Mouse (Mus musculus) E14TG2a.4 (cell line): ENCODE data around the gene Scaf8.
A peak's percentile ranks its signal among the peaks of the same experiment; 100 is the strongest.
"Not testable (repeated sequence)": the region's sequence is repeated elsewhere in the genome, so short reads cannot be mapped to it uniquely, and the experiment has no call there.

Experiments
- H3K27me3 ChIP-seq: 2 replicates; pipeline ENCODE4 v1.6.1; 2014; ENCODE audit warnings: low read length, control low read depth; ENCODE audit not compliant: insufficient read depth
- H3K36me3 ChIP-seq: 2 replicates; pipeline ENCODE4 v1.6.1; 2014; ENCODE audit warnings: low read length, control low read depth; ENCODE audit not compliant: insufficient read depth
- H3K4me1 ChIP-seq: replicated peaks from 2 replicates; pipeline ENCODE4 v1.6.1; 2014; ENCODE audit warnings: low read depth, low read length, control low read depth
- H3K4me3 ChIP-seq: replicated peaks from 2 replicates; pipeline ENCODE4 v1.5.1; 2014; ENCODE audit warnings: mild to moderate bottlenecking, low read length
- H3K9me3 ChIP-seq: 2 replicates; pipeline ENCODE4 v1.6.1; 2014; ENCODE audit warnings: low read length, control low read depth
- CTCF ChIP-seq: conservative IDR thresholded peaks from 2 replicates; pipeline ENCODE4 v1.5.1; 2014; ENCODE audit warnings: low read length
- NANOG ChIP-seq: IDR thresholded peaks from 2 replicates; pipeline ENCODE4 v1.6.1; 2014; ENCODE audit warnings: borderline replicate concordance, low read length, mixed read lengths
- POU5F1 ChIP-seq: IDR thresholded peaks from 2 replicates; pipeline ENCODE4 v1.6.1; 2014; ENCODE audit warnings: low read length, borderline replicate concordance

Scaf8 gene

DNA sequence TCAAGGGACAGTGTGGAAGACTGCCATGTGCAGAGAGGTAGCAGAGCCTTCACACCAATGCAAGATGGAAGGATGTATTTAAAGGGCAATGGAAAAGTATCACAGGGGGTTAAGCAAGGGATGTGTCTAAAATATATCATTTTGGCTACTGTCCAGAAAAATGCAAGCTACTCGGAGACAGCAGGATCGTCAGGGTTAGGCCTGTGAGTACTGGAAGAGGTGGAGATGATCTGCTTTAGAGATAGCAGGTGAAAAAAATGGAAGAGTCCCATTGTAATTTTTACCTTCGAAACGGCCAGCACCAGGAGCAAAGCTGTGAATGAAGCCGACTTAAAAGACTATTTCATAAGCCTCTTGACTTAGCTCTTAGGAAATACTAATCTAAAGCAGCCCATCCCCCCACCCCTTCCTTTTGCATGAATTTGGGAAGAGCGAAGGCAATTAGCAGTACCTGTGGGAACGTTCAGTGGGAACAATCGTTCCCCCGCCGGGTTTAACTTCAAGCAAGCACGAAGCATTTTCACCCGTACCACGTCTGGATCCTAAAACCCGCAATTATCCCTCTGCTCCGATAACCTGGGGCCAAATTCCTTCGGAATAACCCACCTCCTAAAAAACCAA is 925 bp upstream of the Scaf8 start:
- no peaks in the 10 kb centered on the region for H3K9me3 ChIP-seq
- TF ChIP-seq POU5F1 (no peak), CTCF (no peak)
- H3K27me3 ChIP-seq, result no peaks in the 10 kb centered on the region
- H3K4me1 ChIP-seq, result peaks cover 34% of the 10 kb centered on the region
- peaks cover 18% of the 10 kb centered on the region for H3K36me3 ChIP-seq
- H3K4me3 ChIP-seq, result peak overlapping the region; percentile 92

DNA sequence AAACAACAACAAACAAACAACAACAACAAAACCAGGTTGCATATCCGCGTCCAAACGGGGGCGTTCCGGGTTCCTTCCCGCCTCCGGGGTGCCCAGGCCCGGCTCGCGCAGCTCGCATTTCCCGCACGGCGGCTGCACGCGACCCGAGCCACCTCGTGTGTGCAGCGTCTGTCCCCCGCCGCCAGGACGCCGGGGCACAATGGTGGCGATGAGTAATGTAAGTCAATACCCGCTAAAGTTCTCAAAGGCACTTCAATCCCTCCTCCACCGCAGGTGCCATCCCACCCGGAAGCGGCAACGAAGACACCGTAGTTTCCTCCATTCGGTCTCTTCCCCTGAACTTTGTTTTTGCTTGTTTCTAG is 433 bp upstream of the Scaf8 start:
- H3K36me3 ChIP-seq, result peaks cover 21% of the 10 kb centered on the region
- H3K27me3 ChIP-seq, result no peaks in the 10 kb centered on the region
- peak overlapping the region; percentile 92 for H3K4me3 ChIP-seq
- TF ChIP-seq CTCF (no peak), POU5F1 (no peak), NANOG (no peak)
- H3K4me1 ChIP-seq, result peaks cover 38% of the 10 kb centered on the region
- no peaks in the 10 kb centered on the region for H3K9me3 ChIP-seq

- Histone ChIP-seq H3K4me3 (peak overlapping the region; percentile 92), H3K9me3 (no peaks in the 10 kb centered on the region), H3K4me1 (peaks cover 46% of the 10 kb centered on the region), H3K36me3 (peaks cover 24% of the 10 kb centered on the region), H3K27me3 (no peaks in the 10 kb centered on the region)
- TF ChIP-seq POU5F1, result no peak
- no peak for TF ChIP-seq CTCF
- no peak for TF ChIP-seq NANOG
Observed at GRCm38 (mm10) chr17:3115380-3115974, 705 bp downstream of the Scaf8 start.

DNA sequence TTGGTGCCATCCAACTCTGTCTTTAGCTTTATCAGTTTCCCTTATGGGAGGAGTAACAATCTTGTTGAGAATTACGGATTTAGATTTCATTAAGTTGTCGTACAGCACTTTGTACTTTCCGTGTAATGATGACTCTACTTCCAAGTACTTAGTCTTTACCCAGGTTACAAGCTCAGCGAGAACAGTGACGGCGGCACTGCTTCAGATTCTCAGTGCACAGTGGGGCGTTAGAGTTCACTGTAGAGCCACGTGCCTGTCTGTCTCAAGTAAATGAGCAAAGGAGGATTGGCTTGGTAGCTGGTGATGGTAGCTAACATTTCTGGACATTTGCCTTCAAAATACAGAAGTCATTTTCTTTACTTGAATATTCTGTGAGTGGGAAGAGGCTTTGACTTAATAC is 6.2 kb downstream of the Scaf8 start:
- not testable (repeated sequence) for H3K9me3 ChIP-seq, H3K27me3 ChIP-seq, H3K4me3 ChIP-seq
- H3K36me3 ChIP-seq, result peaks cover 27% of the 10 kb centered on the region
- peaks cover 64% of the 10 kb centered on the region for H3K4me1 ChIP-seq

DNA sequence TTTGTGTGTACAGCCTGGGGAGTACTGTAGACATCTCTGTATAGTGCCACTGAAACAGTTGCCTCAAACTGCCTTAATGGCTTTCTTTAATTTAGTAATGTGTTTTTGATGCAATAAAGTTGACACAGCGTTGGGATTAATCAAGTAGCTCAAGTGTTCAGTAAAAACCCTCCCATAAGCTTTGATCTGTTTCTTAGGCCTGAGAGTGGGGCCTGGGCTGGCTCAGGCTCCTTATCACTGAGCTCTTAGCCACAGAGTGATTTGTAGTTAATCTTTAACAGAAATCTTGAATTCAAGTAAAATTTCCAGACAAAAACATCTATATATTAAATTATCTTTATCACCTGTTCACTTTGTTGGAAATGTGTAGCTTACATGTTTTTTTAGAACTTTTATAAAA is 8.8 kb downstream of the Scaf8 start:
- not testable (repeated sequence) for H3K9me3 ChIP-seq, H3K27me3 ChIP-seq, H3K4me3 ChIP-seq
- Histone ChIP-seq H3K36me3 (peaks cover 30% of the 10 kb centered on the region), H3K4me1 (peaks cover 47% of the 10 kb centered on the region)

GRCm38 (mm10) chr17:3128716-3129115 is 13.9 kb downstream of the Scaf8 start:
- Histone ChIP-seq H3K4me3 (no peak overlapping the region), H3K36me3 (peaks cover 68% of the 10 kb centered on the region), H3K27me3 (no peaks in the 10 kb centered on the region), H3K4me1 (peaks cover 37% of the 10 kb centered on the region), H3K9me3 (no peaks in the 10 kb centered on the region)
- TF ChIP-seq CTCF, result no peak
- TF ChIP-seq POU5F1, result no peak
- no peak for TF ChIP-seq NANOG

GRCm38 (mm10) chr17:3129791-3130190 is 15.0 kb downstream of the Scaf8 start:
- peaks cover 68% of the 10 kb centered on the region for H3K36me3 ChIP-seq
- H3K9me3 ChIP-seq, result no peaks in the 10 kb centered on the region
- no peak overlapping the region for H3K4me3 ChIP-seq
- H3K27me3 ChIP-seq, result no peaks in the 10 kb centered on the region
- no peak for TF ChIP-seq CTCF
- TF ChIP-seq NANOG, result no peak
- TF ChIP-seq POU5F1, result no peak
- H3K4me1 ChIP-seq, result peaks cover 27% of the 10 kb centered on the region

GRCm38 (mm10) chr17:3135346-3135745 is 20.6 kb downstream of the Scaf8 start:
- no peaks in the 10 kb centered on the region for H3K27me3 ChIP-seq
- TF ChIP-seq POU5F1 (no peak), NANOG (no peak), CTCF (no peak)
- H3K4me3 ChIP-seq, result no peak overlapping the region
- H3K4me1 ChIP-seq, result peaks cover 47% of the 10 kb centered on the region
- H3K9me3 ChIP-seq, result no peaks in the 10 kb centered on the region
- peaks cover 59% of the 10 kb centered on the region for H3K36me3 ChIP-seq

- H3K4me1 ChIP-seq, result peaks cover 41% of the 10 kb centered on the region
- H3K4me3 ChIP-seq, result no peak overlapping the region
- peaks cover 59% of the 10 kb centered on the region for H3K36me3 ChIP-seq
- no peaks in the 10 kb centered on the region for H3K27me3 ChIP-seq
- no peak for TF ChIP-seq POU5F1
- TF ChIP-seq NANOG, result no peak
- TF ChIP-seq CTCF, result no peak
- no peaks in the 10 kb centered on the region for H3K9me3 ChIP-seq
Observed at GRCm38 (mm10) chr17:3136127-3136526, 21.4 kb downstream of the Scaf8 start.

DNA sequence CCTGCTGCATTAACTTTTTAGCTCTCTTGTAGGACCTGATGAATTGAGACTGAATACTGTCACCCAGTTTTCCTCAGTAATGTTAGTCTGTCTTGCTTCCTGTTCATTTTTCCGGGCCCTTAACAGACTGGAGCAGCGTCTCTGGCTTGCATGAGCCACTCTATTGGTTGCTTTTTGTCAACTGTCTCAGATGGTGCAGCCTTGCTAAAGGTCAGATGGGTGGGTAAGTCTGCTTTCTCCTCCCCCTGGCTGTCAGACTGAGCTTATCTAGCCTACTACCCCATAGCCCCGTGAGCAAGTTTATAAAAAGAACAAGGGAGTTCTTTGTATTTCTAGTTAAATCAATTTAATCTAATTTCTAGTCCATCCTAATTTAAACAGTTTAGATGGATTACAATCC is 23.6 kb downstream of the Scaf8 start:
- H3K36me3 ChIP-seq, result peaks cover 45% of the 10 kb centered on the region

More for the DNA sequence above, 23.6 kb downstream of the Scaf8 start:
- peaks cover 47% of the 10 kb centered on the region for H3K4me1 ChIP-seq
- TF ChIP-seq CTCF, result no peak
- H3K9me3 ChIP-seq, result no peaks in the 10 kb centered on the region
- no peak overlapping the region for H3K4me3 ChIP-seq
- H3K27me3 ChIP-seq, result no peaks in the 10 kb centered on the region
